In the genomic region with DNA sequence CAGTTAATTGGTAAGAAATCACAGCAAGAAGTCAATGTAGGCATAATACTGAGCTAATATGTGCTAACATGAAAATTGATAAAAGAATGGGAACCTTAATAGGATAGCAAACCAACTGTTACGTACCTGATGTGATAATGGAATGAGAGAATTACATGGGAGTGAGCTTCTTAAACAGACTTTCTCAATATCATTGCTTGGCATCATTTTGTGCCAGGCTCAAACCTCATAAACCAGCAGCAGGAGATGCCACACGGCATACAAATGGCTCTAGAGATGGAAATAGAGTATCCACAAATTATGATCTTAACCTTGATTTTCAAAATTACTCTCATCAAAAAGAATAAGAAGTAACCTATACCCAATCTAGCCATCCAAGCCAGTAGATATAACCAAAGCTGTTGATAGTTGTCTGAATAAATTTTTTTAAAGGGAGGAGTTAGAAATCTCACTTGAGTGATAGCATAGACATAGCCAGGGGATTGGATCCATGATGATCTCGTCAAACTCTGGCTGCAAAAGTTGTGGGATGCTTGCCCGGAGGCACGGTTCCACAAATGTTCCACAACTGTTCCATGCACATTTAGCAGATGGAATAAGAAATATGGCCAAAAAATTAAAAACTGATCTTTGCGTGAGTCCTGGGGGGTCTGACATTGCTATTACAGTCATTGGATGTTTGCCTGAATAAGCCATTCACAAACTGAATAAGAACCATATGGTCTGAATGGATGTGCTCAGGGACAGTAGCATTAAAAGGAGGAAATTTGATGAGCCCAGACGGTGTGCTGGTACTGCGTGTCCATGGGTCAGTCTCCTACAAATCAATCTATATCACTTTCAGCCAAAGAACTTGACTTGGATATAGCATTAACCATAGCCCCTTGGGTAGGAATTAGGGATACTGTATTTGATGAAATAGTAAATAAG, we compare ENCODE assay signal across 9 mouse cellular contexts.
DNase-seq lines count a peak whose midpoint lies in the region; ATAC-seq and TF ChIP-seq lines count a peak whose summit lies in the region.
"Had no signal": no experiment of that assay in that cellular context is flagged by ENCODE, and none has a peak within 500 bp of the region (broad histone marks: within the 10 kb centered on the region; RNA-seq: fewer than 3 reads in every experiment).

No protein-coding gene starts in this region.

- H3K4me3 ChIP-seq in hindbrain, embryonic 14.5 days (replicated peaks; ENCODE audit: low read length) = no peak overlapping the region
- H3K4me3 ChIP-seq in hindbrain, embryonic 11.5 days (ENCODE audit: low read depth, low read length) = no peak overlapping the region
- H3K4me3 ChIP-seq in stomach, embryonic 16.5 days (replicated peaks; ENCODE audit: low read length) = no peak overlapping the region
- no peak overlapping the region for H3K4me3 ChIP-seq in stomach, postnatal 0 days (ENCODE audit: low read depth, low read length)
- H3K4me3 ChIP-seq: lung, embryonic 15.5 days had no signal

- no peak overlapping the region for H3K9ac ChIP-seq in hindbrain, embryonic 14.5 days
- no peak overlapping the region for H3K9ac ChIP-seq in hindbrain, embryonic 11.5 days (ENCODE audit: low read depth, low read length)
- no peak overlapping the region for H3K9ac ChIP-seq in stomach, embryonic 16.5 days (ENCODE audit: low read length)
- no peak overlapping the region for H3K9ac ChIP-seq in stomach, postnatal 0 days (ENCODE audit: low read length)
- H3K9ac ChIP-seq: lung, embryonic 15.5 days had no signal

- DNase-seq in hindbrain, embryonic 14.5 days (ENCODE audit: low spot score) = peak; percentile 27
- no peak for DNase-seq in hindbrain, embryonic 11.5 days (ENCODE audit: low spot score)
- no peak for DNase-seq in stomach, postnatal 0 days (ENCODE audit: low spot score)
- peak; percentile 41 to 46 for DNase-seq in gastrocnemius, postnatal 4 days (ENCODE audit: low spot score in 2 of 2)
- DNase-seq in right cerebral cortex, postnatal 14 days = no peak
- DNase-seq in ovary, postnatal 36 days (ENCODE audit: low spot score) = no peak
- DNase-seq: embryo, embryonic 11 days had no signal

- no peak overlapping the region for H3K4me2 ChIP-seq in hindbrain, embryonic 14.5 days (replicated peaks)
- no peak overlapping the region for H3K4me2 ChIP-seq in hindbrain, embryonic 11.5 days (replicated peaks; ENCODE audit: low read depth, low read length)
- no peak overlapping the region for H3K4me2 ChIP-seq in stomach, embryonic 16.5 days (ENCODE audit: low read depth, low read length)
- H3K4me2 ChIP-seq in stomach, postnatal 0 days (replicated peaks; ENCODE audit: low read depth) = no peak overlapping the region
- H3K4me2 ChIP-seq: lung, embryonic 15.5 days had no signal

- no peak overlapping the region for H3K27ac ChIP-seq in hindbrain, embryonic 14.5 days
- no peak overlapping the region for H3K27ac ChIP-seq in hindbrain, embryonic 11.5 days (ENCODE audit: low read depth, low read length)
- H3K27ac ChIP-seq in stomach, embryonic 16.5 days (ENCODE audit: low read length) = no peak overlapping the region
- H3K27ac ChIP-seq in stomach, postnatal 0 days (replicated peaks) = no peak overlapping the region
- H3K27ac ChIP-seq: lung, embryonic 15.5 days had no signal

- H3K4me1 ChIP-seq in hindbrain, embryonic 14.5 days (replicated peaks; ENCODE audit: control insufficient read depth, insufficient read depth, low read length) = no peaks in the 10 kb centered on the region
- H3K4me1 ChIP-seq in hindbrain, embryonic 11.5 days (replicated peaks; ENCODE audit: control insufficient read depth, insufficient read depth, low read length) = no peaks in the 10 kb centered on the region
- no peaks in the 10 kb centered on the region for H3K4me1 ChIP-seq in stomach, embryonic 16.5 days (ENCODE audit: control insufficient read depth, insufficient read depth, low read length)
- no peaks in the 10 kb centered on the region for H3K4me1 ChIP-seq in stomach, postnatal 0 days (replicated peaks; ENCODE audit: control insufficient read depth, insufficient read depth)
- H3K4me1 ChIP-seq: lung, embryonic 15.5 days had no signal

- no peaks in the 10 kb centered on the region for H3K9me3 ChIP-seq in hindbrain, embryonic 14.5 days (ENCODE audit: control insufficient read depth, low read length)
- H3K9me3 ChIP-seq in hindbrain, embryonic 11.5 days (ENCODE audit: control insufficient read depth, low read length) = no peaks in the 10 kb centered on the region
- H3K9me3 ChIP-seq in stomach, embryonic 16.5 days (replicated peaks; ENCODE audit: control insufficient read depth, low read length) = no peaks in the 10 kb centered on the region
- H3K9me3 ChIP-seq in stomach, postnatal 0 days (ENCODE audit: control insufficient read depth, low read length) = no peaks in the 10 kb centered on the region
- H3K9me3 ChIP-seq: lung, embryonic 15.5 days had no signal

- no peaks in the 10 kb centered on the region for H3K27me3 ChIP-seq in hindbrain, embryonic 14.5 days (ENCODE audit: control insufficient read depth, insufficient read depth, low read length)
- no peaks in the 10 kb centered on the region for H3K27me3 ChIP-seq in hindbrain, embryonic 11.5 days (ENCODE audit: control insufficient read depth, insufficient read depth, low read length)
- H3K27me3 ChIP-seq in stomach, embryonic 16.5 days (ENCODE audit: control insufficient read depth, insufficient read depth, low read length) = no peaks in the 10 kb centered on the region
- no peaks in the 10 kb centered on the region for H3K27me3 ChIP-seq in stomach, postnatal 0 days (ENCODE audit: control insufficient read depth, insufficient read depth, low read length)
- H3K27me3 ChIP-seq: lung, embryonic 15.5 days had no signal

- no peak for TF ChIP-seq EP300 in stomach, postnatal 0 days (optimal IDR thresholded peaks at IDR 0.05)

- WGBS in hindbrain, embryonic 14.5 days = 79% methylated on average over 8 of the region's 8 CpGs
- WGBS in hindbrain, embryonic 11.5 days = 87% methylated on average over 8 of the region's 8 CpGs
- WGBS in stomach, embryonic 16.5 days = 69% methylated on average over 8 of the region's 8 CpGs
- WGBS in stomach, postnatal 0 days = 73% methylated on average over 8 of the region's 8 CpGs

- no peak for TF ChIP-seq CTCF in stomach, postnatal 0 days (IDR thresholded peaks at IDR 0.05; ENCODE audit: low read depth)

- no peak for ATAC-seq in hindbrain, embryonic 14.5 days (ENCODE audit: low FRiP score)
- no peak for ATAC-seq in hindbrain, embryonic 11.5 days (ENCODE audit: low FRiP score)
- 0 out of 2 replicates have a peak, but pooled peaks have one; percentile 21 for ATAC-seq in stomach, embryonic 16.5 days (ENCODE audit: insufficient read depth, low FRiP score)
- no peak for ATAC-seq in stomach, postnatal 0 days (ENCODE audit: low FRiP score, low TSS enrichment)

- H3K36me3 ChIP-seq in hindbrain, embryonic 14.5 days (replicated peaks; ENCODE audit: control insufficient read depth, insufficient read depth) = no peaks in the 10 kb centered on the region
- H3K36me3 ChIP-seq in hindbrain, embryonic 11.5 days (ENCODE audit: control insufficient read depth, insufficient read depth, low read length) = no peaks in the 10 kb centered on the region
- no peaks in the 10 kb centered on the region for H3K36me3 ChIP-seq in stomach, embryonic 16.5 days (ENCODE audit: control insufficient read depth, insufficient read depth, low read length)
- H3K36me3 ChIP-seq in stomach, postnatal 0 days (ENCODE audit: control insufficient read depth, insufficient read depth, low read length) = no peaks in the 10 kb centered on the region
- H3K36me3 ChIP-seq: lung, embryonic 15.5 days had no signal

Comparison
In these comparisons a context has a peak if more than half of its experiments do, and no peak if none do; other contexts are left out.
1. DNase-seq: peak in hindbrain, embryonic 14.5 days (single experiment) and gastrocnemius, postnatal 4 days (2 of 2); none in hindbrain, embryonic 11.5 days (single experiment), stomach, postnatal 0 days (single experiment), right cerebral cortex, postnatal 14 days (single experiment) and ovary, postnatal 36 days (single experiment).